Mouse (Mus musculus) adrenal gland, adult 18-20 months (tissue): ENCODE results near the gene Zfhx2. TPM values are rescaled to one million over a fixed set of nuclear protein-coding genes. Genes with fewer than 3 reads are reported as not detected.
"Not testable (repeated sequence)": the region's sequence is repeated elsewhere in the genome, so short reads cannot be mapped to it uniquely, and the experiment has no call there.

Source experiments
- DNase-seq, 2 experiments: peaks; one replicate each; pipeline ENCODE4 v3.0.0; 2021 to 2022; ENCODE audit warnings: low spot score in 2 of 2
- total RNA-seq, 2 experiments: library from RNA; stranded (reverse); gene quantifications; 1 replicate in 1 of 2; 2 replicates in 1 of 2; pipeline ENCODE4 v1.2.3; 2021

The Zfhx2 gene
- total RNA-seq, 2 experiments from 2014 or later, result 6.1 to 7.4 TPM

- DNase-seq, result no peak
Observed at GRCm38 (mm10) chr14:55053050-55053449, 39.1 kb downstream of the Zfhx2 start.

GRCm38 (mm10) chr14:55052496-55052895, 39.6 kb downstream of the Zfhx2 start:
- no peak for DNase-seq

GRCm38 (mm10) chr14:55047971-55048531, 44.1 kb downstream of the Zfhx2 start:
- DNase-seq, result no peak

GRCm38 (mm10) chr14:55043694-55044093, 48.4 kb downstream of the Zfhx2 start:
- DNase-seq, result not testable (repeated sequence)

- DNase-seq, result no peak
Observed at GRCm38 (mm10) chr14:55032695-55033225, 59.4 kb downstream of the Zfhx2 start.

- DNase-seq, result no peak
Observed at GRCm38 (mm10) chr14:55029034-55029698, 63.0 kb downstream of the Zfhx2 start.

- DNase-seq, result no peak
Observed at GRCm38 (mm10) chr14:55028333-55028835, 63.7 kb downstream of the Zfhx2 start.

GRCm38 (mm10) chr14:55027653-55028052, 64.5 kb downstream of the Zfhx2 start:
- DNase-seq, result no peak

GRCm38 (mm10) chr14:55027251-55027650, 64.9 kb downstream of the Zfhx2 start:
- DNase-seq, result no peak

- no peak for DNase-seq
Observed at GRCm38 (mm10) chr14:55025527-55025926, 66.6 kb downstream of the Zfhx2 start.

GRCm38 (mm10) chr14:55024236-55024635, 67.9 kb downstream of the Zfhx2 start:
- DNase-seq, result peak; percentile 23 to 52

- DNase-seq, result no peak
Observed at GRCm38 (mm10) chr14:55023011-55023410, 69.1 kb downstream of the Zfhx2 start.

GRCm38 (mm10) chr14:55020394-55020793, 71.7 kb downstream of the Zfhx2 start:
- DNase-seq, result no peak

- no peak for DNase-seq
Observed at GRCm38 (mm10) chr14:55016876-55017275, 75.2 kb downstream of the Zfhx2 start.

GRCm38 (mm10) chr14:55015767-55016111, 76.4 kb downstream of the Zfhx2 start:
- DNase-seq, result peak in 1 of 2 experiments; percentile 30

- peak; percentile 97 to 98 for DNase-seq
Observed at GRCm38 (mm10) chr14:55014991-55015766, 76.9 kb downstream of the Zfhx2 start, which contains the start of gene Ngdn. Ngdn (plus strand) TSS chr14:55015454.

- DNase-seq, result no peak
Observed at GRCm38 (mm10) chr14:55014591-55014990, 77.5 kb downstream of the Zfhx2 start.

GRCm38 (mm10) chr14:55011116-55011515, 81.0 kb downstream of the Zfhx2 start:
- DNase-seq, result no peak
